Mouse (Mus musculus): Measurements from ENCODE around the gene Chmp6. TPM values are rescaled to one million over a fixed set of nuclear protein-coding genes. Genes with fewer than 3 reads are reported as not detected.
A peak's percentile ranks its signal among the peaks of the same experiment; 100 is the strongest.

Chmp6 gene
- total and polyA plus RNA-seq, 3 experiments: 50.3 to 70.6 (median 59.7) TPM

GRCm38 (mm10) chr11:119947426-119947825 is 34.2 kb downstream of the Chmp6 start:
- Histone ChIP-seq H3K4me2 (ENCODE audit: insufficient read depth, low read depth, poor library complexity, severe bottlenecking) (no peak overlapping the region), H3K4me3 (replicated peaks in 1 of 3; ENCODE audit: low read depth in 2 of 3, low read length in 2 of 3, poor library complexity in 1 of 3) (no peak overlapping the region), H3K79me2 (replicated peaks; ENCODE audit: control insufficient read depth, extremely low read depth, insufficient read depth, poor library complexity, severe bottlenecking) (no peaks in the 10 kb centered on the region), H3K4me1 (ENCODE audit: control insufficient read depth in 1 of 2, insufficient read depth in 2 of 2) (peaks cover 16 to 59% of the 10 kb centered on the region in 2 experiments), H3K9ac (ENCODE audit: insufficient read depth, low read depth) (no peak overlapping the region), H3K27me3 (replicated peaks) (peaks cover 11% of the 10 kb centered on the region), H3K9me3 (replicated peaks; ENCODE audit: low read length) (no peaks in the 10 kb centered on the region), H3K27ac (ENCODE audit: insufficient read depth, low read depth) (no peak overlapping the region), H3K36me3 (replicated peaks in 1 of 2; ENCODE audit: control insufficient read depth in 1 of 2, insufficient read depth in 1 of 2, low read length in 1 of 2) (no peaks in the 10 kb centered on the region)
- in situ Hi-C loops (cut with MboI; ENCODE audit: low pct_ligation_motif_present, low pct_unique_long_range_greater_than_20kb, low sequenced_read_pairs): loop anchor here (5.0 kb wide), 1 partner anchor 40 kb away; no protein-coding TSS in a partner anchor
- TF ChIP-seq TBP (conservative IDR thresholded peaks at IDR 0.05; ENCODE audit: low read depth, low read length) (no peak), IRF4 (IDR thresholded peaks at IDR 0.05; ENCODE audit: low read depth, low read length) (no peak), MEF2A (IDR thresholded peaks at IDR 0.05; ENCODE audit: borderline replicate concordance, low read depth, low read length) (no peak)
- no peak for DNase-seq (ENCODE audit: extremely low read depth)
- dilution Hi-C loops (cut with MboI; ENCODE audit: extremely low pct_ligation_motif_present, extremely low pct_unique_long_range_greater_than_20kb, low sequenced_read_pairs): no loop called here

- no peaks in the 10 kb centered on the region for H3K36me3 ChIP-seq (replicated peaks in 1 of 2; ENCODE audit: control insufficient read depth in 1 of 2, insufficient read depth in 1 of 2, low read length in 1 of 2)
- no peaks in the 10 kb centered on the region for H3K79me2 ChIP-seq (replicated peaks; ENCODE audit: control insufficient read depth, extremely low read depth, insufficient read depth, poor library complexity, severe bottlenecking)
- peaks cover 11% of the 10 kb centered on the region for H3K27me3 ChIP-seq (replicated peaks)
- no peak overlapping the region for H3K4me2 ChIP-seq (ENCODE audit: insufficient read depth, low read depth, poor library complexity, severe bottlenecking)
- dilution Hi-C loops (cut with MboI; ENCODE audit: extremely low pct_ligation_motif_present, extremely low pct_unique_long_range_greater_than_20kb, low sequenced_read_pairs) (no loop called here), in situ Hi-C loops (cut with MboI; ENCODE audit: low pct_ligation_motif_present, low pct_unique_long_range_greater_than_20kb, low sequenced_read_pairs) (loop anchor here (5.0 kb wide), 1 partner anchor 39 kb away; no protein-coding TSS in a partner anchor)
- DNase-seq (ENCODE audit: extremely low read depth): no peak
- H3K9ac ChIP-seq (ENCODE audit: insufficient read depth, low read depth): no peak overlapping the region
- no peak overlapping the region for H3K4me3 ChIP-seq (replicated peaks in 1 of 3; ENCODE audit: low read depth in 2 of 3, low read length in 2 of 3, poor library complexity in 1 of 3)
- H3K4me1 ChIP-seq (ENCODE audit: control insufficient read depth in 1 of 2, insufficient read depth in 2 of 2): peaks cover 16 to 63% of the 10 kb centered on the region in 2 experiments
- peak in 1 of 2 experiments; percentile 49; a peak in 2 of 4 replicates for TF ChIP-seq CTCF (conservative IDR thresholded peaks at IDR 0.05 in 1 of 2, IDR thresholded peaks at IDR 0.05 in 1 of 2; ENCODE audit: low read depth in 2 of 2, low read length in 2 of 2)
- no peak for TF ChIP-seq POLR2AphosphoS2 (IDR thresholded peaks at IDR 0.05; ENCODE audit: low read depth, low read length)
- no peak for TF ChIP-seq ZKSCAN1 (IDR thresholded peaks at IDR 0.05; ENCODE audit: borderline replicate concordance, low read depth, low read length)
- TF ChIP-seq TCF12 (IDR thresholded peaks at IDR 0.05; ENCODE audit: low read depth, low read length): no peak
- no peak for TF ChIP-seq NRF1 (IDR thresholded peaks at IDR 0.05; ENCODE audit: low read depth, low read length)
- TF ChIP-seq BHLHE40 (IDR thresholded peaks at IDR 0.05; ENCODE audit: low read depth, low read length): no peak
- peak; percentile 33 for TF ChIP-seq SMC3 (IDR thresholded peaks at IDR 0.05; ENCODE audit: low read depth, low read length)
- no peak for TF ChIP-seq ETS1 (conservative IDR thresholded peaks at IDR 0.05; ENCODE audit: low read depth, low read length)
- TF ChIP-seq PAX5 (IDR thresholded peaks at IDR 0.05; ENCODE audit: low read length): no peak
- TF ChIP-seq RCOR1 (conservative IDR thresholded peaks at IDR 0.05; ENCODE audit: low read depth, low read length): no peak
- no peak for TF ChIP-seq USF1 (IDR thresholded peaks at IDR 0.05; ENCODE audit: low read depth, low read length)
- peak; percentile 53 for TF ChIP-seq RAD21 (IDR thresholded peaks at IDR 0.05; ENCODE audit: low read depth, low read length)
- H3K27ac ChIP-seq (ENCODE audit: insufficient read depth, low read depth): no peak overlapping the region
- no peaks in the 10 kb centered on the region for H3K9me3 ChIP-seq (replicated peaks; ENCODE audit: low read length)
Observed at GRCm38 (mm10) chr11:119947897-119948296, 34.7 kb downstream of the Chmp6 start.
